Mouse (Mus musculus) cerebellum, postnatal 14 days (tissue): ENCODE data around the gene Kcnj6.
A peak's percentile ranks its signal among the peaks of the same experiment; 100 is the strongest.

Source experiments
- DNase-seq, 2 experiments: peaks; one replicate each; pipeline ENCODE4 v3.0.0; 2021; ENCODE audit warnings: mixed read lengths in 2 of 2

Gene Kcnj6

DNA sequence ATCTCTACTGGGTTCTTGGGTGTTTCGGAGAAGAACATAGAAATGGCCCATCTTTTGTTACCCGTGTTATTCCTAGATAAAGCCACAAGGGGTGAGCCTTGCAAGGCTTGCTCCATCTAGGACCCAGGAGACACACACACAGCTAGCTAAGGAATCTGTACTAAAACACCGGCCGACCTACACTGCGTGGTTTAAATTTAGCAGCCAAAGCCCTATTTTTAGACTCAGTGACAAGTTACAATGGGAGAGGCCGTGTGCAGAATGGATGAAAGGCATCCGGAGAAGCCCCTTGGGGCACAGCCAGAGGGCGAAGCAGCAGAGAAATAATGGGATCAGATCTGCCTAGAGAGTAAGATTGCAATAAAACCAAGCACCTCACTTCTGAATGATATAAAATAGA, 232.4 kb downstream of the Kcnj6 start:
- peak; percentile 33 to 46 for DNase-seq

DNA sequence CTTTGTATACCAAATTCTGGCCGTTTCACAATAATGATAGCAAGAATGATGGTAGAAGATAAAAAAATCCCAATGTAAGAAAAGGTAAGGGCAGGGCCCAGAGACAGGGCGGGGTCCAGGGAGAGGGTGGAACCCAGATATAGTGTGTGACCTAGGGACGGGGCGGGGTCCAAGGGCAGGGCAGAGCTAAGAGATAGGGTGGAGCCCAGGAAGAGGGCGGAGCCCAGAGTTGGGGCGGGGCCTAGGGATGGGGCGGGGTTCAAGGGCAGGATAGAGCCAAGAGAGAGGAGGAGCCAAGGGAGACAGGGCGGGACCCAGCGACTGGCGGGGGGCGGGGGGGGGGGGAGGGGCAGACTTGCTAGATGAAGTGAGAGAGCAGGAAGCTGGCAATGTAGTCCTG, 236.8 kb downstream of the Kcnj6 start:
- no peak for DNase-seq

DNA sequence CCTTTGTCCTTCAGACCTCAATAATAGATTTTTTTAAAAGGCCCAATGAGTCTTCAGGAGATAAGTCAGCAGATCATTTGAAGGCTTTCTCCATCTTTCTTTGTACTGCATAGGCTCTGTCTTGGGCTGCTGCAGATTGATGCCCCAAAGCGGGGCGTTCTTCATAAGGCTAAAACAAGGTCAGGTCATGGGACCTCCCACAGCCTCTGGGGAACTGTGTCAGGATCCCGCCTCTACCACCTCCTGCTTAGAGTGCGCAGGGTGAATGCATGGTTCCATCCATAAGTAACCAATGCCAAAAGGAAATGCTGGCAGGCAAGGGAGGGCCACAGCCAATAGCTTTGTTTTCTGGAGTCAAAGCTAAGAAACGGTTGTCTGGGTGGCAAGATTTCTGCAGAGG, 237.7 kb downstream of the Kcnj6 start:
- DNase-seq = no peak

- no peak for DNase-seq
These were observed 238.9 kb downstream of the Kcnj6 start for GRCm38 (mm10) chr16:94758606-94759005.

DNA sequence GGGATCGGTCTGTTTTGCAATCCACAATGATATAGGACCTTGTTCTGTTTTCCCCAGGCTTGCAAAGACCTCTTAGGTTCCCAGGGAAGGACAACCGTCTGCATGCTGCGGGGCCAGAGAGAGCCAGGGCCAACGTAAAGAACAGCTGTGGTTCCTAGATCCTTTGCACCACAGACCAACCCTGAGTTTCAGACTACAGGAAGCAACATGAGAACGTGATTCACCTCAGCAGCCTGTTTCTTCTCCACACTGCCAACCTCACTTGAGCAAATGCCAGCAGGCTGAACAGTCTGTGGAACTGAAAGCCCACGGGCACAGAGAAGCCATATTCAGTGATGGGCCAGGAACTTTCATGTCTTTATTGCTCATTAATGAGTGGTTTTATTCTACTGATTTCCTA, 241.1 kb downstream of the Kcnj6 start:
- DNase-seq = peak; percentile 53 to 60

DNA sequence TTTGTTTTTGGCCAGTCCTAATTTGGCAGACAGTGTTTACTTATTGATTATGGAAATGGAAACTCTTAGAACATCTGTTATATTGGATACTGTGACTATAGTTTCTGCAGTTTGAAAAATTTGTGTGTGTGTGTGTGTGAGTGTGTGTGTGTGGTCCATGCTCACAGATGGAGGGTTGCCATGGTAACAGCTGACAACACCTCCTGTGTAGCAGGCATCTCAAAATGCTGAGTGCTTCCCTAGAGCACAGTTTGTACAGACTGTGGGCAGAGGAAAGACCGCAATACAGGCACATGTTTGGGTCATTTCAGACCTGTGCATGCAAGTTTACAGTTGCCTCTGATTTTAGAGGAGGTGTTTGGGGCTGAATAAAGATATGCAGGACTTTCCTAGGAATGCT, 244.0 kb downstream of the Kcnj6 start:
- DNase-seq = peak; percentile 59 to 67

- peak in 1 of 2 experiments; percentile 30 for DNase-seq
These were observed 244.7 kb downstream of the Kcnj6 start for GRCm38 (mm10) chr16:94752781-94753180.

- peak; percentile 84 for DNase-seq
These were observed 252.5 kb downstream of the Kcnj6 start for GRCm38 (mm10) chr16:94745016-94745415.

GRCm38 (mm10) chr16:94743853-94744501, 253.5 kb downstream of the Kcnj6 start:
- DNase-seq = peak; percentile 55 to 60

- no peak for DNase-seq
These were observed 260.2 kb downstream of the Kcnj6 start for GRCm38 (mm10) chr16:94737359-94737687.

- no peak for DNase-seq
These were observed 260.8 kb downstream of the Kcnj6 start for GRCm38 (mm10) chr16:94736462-94737358.

- no peak for DNase-seq
These were observed 262.0 kb downstream of the Kcnj6 start for GRCm38 (mm10) chr16:94735472-94735871.

DNA sequence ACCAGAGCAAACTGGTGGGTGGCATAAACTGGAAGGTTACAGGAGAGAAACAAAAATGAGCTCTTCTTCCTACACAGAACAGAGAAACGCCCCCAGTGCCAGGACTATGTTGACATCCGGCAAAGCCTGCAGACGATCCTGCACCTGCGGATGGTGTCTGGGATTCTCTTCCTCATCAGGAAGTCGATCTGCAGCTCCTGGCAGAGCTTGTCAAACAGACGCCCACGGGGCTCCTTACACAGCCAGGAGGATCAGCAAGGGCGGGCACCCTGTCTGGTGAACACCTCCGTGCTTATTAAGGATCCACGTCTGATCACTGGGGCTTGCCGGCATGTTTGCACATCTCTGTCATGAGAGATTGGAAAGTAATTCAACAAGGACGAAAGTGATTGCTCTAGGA, 266.5 kb downstream of the Kcnj6 start:
- DNase-seq = no peak

DNA sequence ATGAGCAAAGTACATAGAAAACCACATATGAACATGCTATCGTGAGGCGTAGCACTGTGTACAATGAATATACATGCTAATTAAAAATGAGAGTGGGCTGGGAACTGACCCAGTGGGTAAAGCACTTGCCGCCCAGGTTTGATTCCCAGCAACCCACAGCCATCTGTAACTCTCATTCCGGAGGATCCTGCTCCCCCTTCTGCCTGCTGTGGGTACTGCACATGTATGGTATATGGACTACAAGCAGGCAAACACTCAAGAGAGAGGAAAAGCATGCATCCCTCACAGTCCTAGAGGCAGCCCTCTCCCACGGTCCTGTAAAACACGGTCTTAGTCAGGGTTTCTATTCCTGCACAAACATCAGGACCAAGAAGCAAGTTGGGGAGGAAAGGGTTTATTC, 268.3 kb downstream of the Kcnj6 start:
- no peak for DNase-seq

- DNase-seq = peak; percentile 75 to 76
These were observed 272.7 kb downstream of the Kcnj6 start for GRCm38 (mm10) chr16:94724747-94725211.

DNA sequence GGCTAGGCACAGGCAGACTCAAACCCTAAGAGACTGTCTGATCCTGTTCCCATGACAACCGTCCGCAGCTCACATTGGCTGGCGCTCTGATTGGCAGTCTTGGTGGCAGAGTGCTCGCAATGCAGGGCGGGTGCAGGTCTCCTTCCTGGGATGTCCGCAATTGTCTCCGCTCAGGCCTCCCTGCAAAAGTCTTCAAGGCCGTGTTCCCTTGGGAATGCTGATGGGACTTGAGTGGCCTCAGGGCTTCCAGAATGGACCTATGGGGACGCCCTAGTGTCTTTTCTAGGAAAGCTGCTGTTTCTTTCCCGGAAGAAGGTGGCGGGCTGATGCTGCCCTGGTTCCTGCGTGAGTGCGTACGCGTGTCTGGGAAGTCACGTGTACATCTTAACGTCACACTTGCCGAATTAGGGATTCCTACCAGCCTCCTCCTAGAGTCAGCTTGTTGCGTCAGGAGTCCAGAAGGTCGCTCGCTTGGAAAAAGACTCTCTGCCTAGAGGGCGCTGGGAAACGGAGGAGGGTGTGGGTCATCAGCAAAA, 273.4 kb downstream of the Kcnj6 start:
- DNase-seq = peak; percentile 86 to 90

DNA sequence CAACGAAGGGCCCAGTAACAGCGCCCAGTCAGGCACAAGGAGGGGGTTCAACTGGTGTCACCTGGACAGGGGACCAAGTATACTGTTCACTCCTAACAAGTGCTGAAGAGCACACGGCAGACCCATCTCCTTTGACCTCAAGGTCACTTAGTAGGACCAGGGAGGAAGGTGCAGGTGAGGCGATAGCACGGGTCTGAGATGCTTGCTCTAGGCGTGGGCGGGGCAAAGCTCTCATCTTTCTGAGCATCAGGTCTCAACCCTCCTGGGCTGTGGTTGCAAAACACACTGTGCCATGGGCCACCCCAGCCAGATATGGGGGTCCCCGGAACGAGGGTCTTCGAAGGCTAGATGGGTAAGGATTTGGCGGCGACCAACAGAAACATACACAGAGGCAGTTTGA, 274.6 kb downstream of the Kcnj6 start:
- DNase-seq = peak in 1 of 2 experiments; percentile 16

DNA sequence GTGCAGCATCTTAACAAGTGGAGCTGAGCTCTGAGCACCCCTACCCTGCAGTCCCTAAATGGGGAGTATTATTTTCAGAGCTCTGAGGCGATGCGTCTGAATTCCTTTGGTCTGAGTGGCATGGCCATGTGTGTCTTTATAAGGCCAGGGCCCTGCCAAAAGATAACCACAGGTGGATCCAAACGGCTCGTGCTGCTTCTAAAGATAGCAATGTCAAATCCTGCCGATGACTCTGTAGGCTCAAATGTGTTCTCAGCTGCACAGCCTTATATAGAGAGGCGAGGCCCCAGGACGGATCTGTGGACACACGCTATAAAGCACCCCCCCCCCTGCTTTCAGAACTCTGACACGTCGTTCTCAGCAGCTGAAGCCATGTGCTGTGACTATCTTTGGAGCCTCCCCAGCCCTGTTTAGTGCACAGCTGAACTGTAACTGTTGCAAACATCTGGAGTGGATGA, 275.9 kb downstream of the Kcnj6 start:
- DNase-seq = no peak

DNA sequence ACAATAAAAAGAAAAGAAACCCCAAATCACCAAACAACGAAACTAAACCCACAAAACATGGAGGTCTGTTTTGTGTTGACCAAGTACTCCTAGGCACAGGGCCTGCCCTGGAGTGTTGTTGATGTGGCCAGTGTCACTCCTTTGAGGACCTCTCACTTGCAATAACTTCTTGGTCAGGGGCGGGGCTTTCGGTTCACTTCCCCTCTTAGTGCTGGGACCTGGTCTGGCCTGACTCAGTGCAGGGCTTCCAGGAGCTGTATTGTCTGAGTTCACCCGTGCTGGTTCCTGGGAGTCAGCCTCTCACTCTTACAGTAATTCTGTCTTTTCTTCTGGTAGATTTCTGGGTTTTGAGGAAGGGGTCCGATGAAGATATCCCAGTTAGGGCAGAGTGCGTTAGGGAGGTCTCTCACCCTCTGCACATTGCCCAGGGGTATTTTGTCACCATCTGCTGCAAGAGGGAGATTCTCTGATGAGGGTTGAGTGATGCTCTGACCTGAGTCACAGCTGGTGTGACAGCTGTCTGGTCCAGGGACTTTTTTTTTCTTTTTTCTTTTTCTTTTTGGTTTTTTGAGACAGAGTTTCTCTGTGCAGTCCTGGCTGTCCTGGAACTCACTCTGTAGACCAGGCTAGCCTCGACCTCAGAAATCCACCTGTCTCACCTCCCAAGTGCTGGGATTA, 276.9 kb downstream of the Kcnj6 start:
- DNase-seq = no peak

- DNase-seq = no peak
These were observed 278.0 kb downstream of the Kcnj6 start for GRCm38 (mm10) chr16:94719488-94719887.

- no peak for DNase-seq
These were observed 278.6 kb downstream of the Kcnj6 start for GRCm38 (mm10) chr16:94718919-94719318.

DNA sequence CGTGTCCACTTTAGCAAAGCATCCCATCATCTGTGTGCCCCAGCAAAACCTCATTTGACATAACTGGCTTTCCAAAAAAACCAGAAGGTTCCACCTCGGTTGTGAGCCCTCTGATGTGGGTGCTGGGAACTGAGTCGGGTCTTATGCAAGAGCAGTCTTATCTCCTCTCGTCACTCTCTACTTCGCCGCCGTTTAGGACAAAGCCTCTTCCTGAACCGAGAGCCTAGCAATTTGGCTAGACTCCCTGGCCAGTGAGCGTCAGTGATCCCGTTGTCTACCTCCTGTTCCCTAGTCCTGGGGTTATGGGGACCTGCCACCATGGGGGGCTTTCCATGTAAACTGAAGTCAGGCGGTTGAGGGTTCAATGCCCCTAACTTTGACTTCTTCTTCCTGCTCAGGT, 280.4 kb downstream of the Kcnj6 start:
- no peak for DNase-seq

DNA sequence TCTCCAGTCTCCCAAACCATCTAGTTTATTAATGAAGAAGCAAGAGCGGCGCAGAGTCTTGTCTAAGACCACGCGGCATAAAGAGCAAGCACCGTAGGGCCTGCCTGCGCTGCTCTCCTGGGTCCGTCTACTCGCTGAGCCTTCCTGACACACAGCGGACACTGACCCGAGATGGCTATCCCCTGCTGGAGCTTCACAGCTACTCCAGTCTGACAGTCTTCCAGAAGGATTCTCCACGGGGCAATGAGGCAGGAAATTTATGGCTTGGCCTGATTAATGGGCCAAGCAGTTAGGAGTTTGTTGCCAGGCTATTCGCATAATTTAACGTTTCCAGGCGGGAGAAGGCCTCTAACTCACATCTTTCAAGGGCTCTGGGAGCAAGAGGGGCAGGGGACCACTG, 283.0 kb downstream of the Kcnj6 start:
- peak; percentile 32 to 46 for DNase-seq
